Mouse (Mus musculus) kidney, adult 2 months (tissue): ENCODE measurements around the gene Abca7.

Experiments
- CTCF ChIP-seq: fragments of 200-500 bp; conservative IDR thresholded peaks from 2 replicates; pipeline ENCODE4 v1.5.1; 2011; ENCODE audit warnings: low read depth, mild to moderate bottlenecking, control low read depth, low read length, moderate library complexity, mixed read lengths; ENCODE audit not compliant: insufficient read depth, insufficient read length
- POLR2A ChIP-seq: fragments of 200-500 bp; IDR thresholded peaks from one replicate; pipeline ENCODE4 v1.6.1; 2011; ENCODE audit warnings: low read depth, low read length, control low read depth

- TF ChIP-seq CTCF: no peak
- no peak for TF ChIP-seq POLR2A
Measured at GRCm38 (mm10) chr10:79946752-79947322, 49.5 kb upstream of the Abca7 start.
